Mouse (Mus musculus): ENCODE data around the gene S100a2.

S100a2 gene

DNA sequence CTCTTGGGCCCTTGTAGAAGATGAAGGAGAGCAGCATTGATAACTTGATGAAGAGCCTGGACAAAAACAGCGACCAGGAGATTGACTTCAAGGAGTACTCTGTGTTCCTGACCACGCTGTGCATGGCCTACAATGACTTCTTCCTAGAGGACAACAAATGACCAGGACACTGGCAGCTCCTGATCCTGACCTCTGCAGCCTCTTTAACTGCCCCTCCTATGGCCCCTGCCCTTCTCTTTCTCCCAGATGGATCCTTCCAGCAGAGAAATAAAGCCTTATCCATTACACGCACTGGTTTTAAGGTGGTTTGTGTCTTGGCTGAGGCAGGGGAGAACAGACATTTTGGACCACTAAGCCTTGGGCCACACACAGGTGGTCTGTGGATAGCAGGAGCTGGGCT, 21.4 kb downstream of the S100a2 start:
- in situ Hi-C loops (cut with MboI; ENCODE audit: low pct_unique_long_range_greater_than_20kb in 1 of 2, low sequenced_read_pairs in 2 of 2, unreplicated experiment in 1 of 2): no loop called here

DNA sequence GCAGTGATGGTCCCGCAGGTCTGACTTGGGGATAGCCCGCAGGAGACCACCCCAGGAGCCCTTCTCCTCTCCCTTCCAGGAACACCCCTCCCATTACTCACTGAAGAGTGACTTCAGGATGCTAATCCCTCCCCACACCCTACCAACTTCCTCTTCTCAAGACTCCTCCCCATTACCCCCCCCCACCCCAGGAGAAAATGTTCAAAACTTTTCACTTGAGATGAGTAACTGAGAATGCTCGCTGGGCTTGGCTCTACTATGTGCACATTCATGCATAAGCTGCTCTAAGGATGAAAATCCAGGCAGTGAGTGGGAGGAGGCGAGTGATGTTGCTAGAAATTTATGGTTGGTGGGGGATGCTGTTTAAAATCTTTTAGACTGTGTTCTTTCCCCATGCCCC, 22.0 kb downstream of the S100a2 start:
- in situ Hi-C loops (cut with MboI; ENCODE audit: low pct_unique_long_range_greater_than_20kb in 1 of 2, low sequenced_read_pairs in 2 of 2, unreplicated experiment in 1 of 2): no loop called here

DNA sequence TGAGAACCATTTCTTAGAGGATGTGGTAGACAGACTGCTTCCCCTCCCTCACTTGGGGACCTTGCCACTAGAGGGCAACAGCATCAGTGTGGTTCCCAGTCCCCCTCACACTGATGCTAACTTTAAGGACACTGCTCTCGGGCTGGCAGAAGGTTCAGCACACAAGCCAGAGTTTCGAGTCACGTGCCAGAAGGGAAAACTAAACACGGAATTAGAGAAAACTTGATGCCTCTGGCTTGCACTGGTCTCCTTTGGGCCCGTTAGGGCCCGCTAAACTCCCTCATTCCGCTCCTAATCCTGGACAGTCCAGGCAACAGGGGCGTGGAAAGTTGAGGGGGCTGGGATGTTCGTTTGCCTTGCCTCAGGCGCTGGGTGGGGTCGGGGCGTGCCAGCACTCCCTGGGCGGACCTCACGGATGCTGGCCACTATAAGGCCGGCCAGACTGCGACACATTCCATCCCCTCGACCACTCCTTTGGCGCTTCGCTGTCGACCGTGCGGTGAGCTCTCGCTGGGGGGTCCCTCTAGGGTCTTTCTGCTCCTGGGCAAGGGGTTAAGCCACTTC, 22.8 kb downstream of the S100a2 start, which contains the start of gene S100a6:
TSS of gene S100a6 (plus strand) at position 155 of the 564 bp plus-strand sequence.
- in situ Hi-C loops (cut with MboI; ENCODE audit: low pct_unique_long_range_greater_than_20kb in 1 of 2, low sequenced_read_pairs in 2 of 2, unreplicated experiment in 1 of 2): no loop called here

DNA sequence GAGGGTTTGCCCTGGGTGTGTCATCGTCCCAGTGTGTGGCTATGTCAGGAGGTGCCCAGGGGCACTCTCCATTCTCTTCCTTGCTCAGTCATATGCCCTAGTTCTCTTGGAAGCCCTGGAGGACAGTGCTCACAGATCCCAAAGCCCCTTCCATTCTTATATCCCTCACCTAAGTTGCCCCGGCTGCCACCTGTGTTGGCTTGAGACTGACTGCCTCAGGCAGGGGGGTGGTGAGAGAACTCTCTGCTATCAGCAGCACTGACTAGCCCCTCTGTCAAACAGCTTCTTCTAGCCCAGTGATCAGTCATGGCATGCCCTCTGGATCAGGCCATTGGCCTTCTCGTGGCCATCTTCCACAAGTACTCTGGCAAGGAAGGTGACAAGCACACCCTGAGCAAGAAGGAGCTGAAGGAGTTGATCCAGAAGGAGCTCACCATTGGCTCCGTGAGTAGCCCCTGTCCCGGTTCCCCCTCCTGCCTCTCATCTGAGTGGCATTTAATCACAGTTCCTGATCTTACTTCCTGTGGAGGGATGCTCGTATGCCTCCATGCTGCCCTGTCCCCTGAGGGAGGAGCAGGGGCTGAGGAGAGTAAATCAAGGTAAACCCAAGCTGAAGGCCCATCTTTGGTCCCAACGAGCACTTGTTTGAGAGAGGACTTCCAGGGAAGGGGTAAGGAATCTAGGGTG, 23.6 kb downstream of the S100a2 start:
- in situ Hi-C loops (cut with MboI; ENCODE audit: low pct_unique_long_range_greater_than_20kb in 1 of 2, low sequenced_read_pairs in 2 of 2, unreplicated experiment in 1 of 2): no loop called here

DNA sequence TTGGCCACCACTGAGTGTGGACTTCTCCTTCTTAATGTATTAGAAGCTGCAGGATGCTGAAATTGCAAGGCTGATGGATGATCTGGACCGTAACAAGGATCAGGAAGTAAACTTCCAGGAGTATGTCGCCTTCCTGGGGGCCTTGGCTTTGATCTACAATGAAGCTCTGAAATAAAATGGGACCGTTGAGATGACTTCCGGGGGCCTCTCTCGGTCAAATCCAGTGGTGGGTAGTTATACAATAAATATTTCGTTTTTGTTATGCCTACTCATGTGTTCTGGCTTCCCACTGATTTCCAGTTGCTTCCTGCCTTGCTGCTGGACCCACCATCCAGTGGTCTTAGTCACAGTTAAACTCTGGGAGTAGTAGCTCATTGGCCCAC, 24.1 kb downstream of the S100a2 start:
- in situ Hi-C loops (cut with MboI; ENCODE audit: low pct_unique_long_range_greater_than_20kb in 1 of 2, low sequenced_read_pairs in 2 of 2, unreplicated experiment in 1 of 2): no loop called here

DNA sequence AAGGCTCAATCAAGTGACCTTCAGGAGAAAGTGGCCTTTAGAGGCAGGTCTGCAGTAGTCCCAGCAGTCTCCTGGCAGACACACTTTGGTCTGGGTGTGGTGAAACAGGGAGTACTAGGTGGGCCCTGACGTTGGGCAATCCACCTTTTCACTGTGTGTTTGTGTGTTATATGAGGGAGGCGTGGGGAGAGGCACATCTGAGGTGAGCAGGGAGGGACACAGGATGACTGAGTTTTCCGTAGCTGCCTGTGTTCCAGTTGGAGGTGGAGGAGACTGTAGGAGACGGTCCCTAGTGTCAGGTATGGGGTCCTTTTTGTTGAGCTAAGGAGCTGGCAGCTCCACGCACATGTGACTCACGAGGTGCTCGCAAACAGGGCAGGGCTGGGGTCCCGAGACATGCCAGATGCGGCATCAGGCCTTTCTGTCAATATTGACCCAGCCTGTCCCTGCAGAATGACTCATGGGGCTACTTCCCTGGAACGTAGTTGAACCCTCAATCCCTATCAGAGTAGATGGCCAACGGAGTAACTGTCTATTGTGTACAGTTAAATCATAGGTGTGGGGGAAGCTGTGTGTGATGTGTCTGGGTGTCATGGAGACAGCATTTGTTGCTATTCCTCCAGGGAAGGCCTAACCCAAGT, 24.7 kb downstream of the S100a2 start:
- in situ Hi-C loops (cut with MboI; ENCODE audit: low pct_unique_long_range_greater_than_20kb in 1 of 2, low sequenced_read_pairs in 2 of 2, unreplicated experiment in 1 of 2): loop anchor here in 1 of 2 experiments (5.0 kb wide), 1 partner anchor 32 kb away; no protein-coding TSS in a partner anchor

DNA sequence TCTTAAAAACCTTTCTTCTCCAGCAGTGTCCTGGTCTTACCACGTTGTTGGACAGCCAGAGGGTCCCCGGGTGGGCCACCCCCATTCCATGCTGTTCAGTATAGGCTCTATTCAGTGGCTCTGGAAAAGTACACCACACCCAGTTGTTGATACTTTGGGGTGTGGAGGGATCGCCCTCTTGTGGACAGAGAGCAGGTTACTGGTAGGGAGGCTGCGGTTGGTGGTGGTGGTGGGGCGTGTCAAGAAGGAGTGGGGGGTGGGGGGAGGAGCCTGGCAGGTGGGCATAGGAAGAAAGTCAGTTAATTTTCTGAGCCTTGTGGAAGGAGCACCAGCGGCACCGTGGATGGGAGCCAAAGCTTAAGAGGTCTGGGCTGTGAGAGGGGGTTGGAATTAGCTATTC, 25.4 kb downstream of the S100a2 start:
- in situ Hi-C loops (cut with MboI; ENCODE audit: low pct_unique_long_range_greater_than_20kb in 1 of 2, low sequenced_read_pairs in 2 of 2, unreplicated experiment in 1 of 2): loop anchor here in 1 of 2 experiments (5.0 kb wide), 1 partner anchor 33 kb away; no protein-coding TSS in a partner anchor

DNA sequence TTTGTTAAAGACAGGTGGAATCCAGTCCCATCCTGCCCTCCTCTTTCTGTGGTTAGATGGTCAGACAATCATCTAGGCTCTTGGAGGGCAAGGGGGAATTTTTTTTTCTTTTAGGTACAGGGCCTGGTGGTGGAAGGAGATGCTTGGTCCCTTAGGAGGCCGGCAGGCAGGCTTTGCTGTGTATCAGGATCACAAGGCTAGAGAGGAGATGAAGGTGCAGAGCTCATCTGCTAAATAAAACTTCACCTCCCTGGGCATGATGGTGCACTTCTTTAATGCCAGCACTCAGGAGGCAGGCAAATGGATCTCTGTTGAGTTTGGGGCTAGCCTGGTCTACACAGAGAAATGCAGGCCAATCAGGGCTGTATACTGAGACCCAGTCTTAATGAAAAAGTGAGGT, 25.9 kb downstream of the S100a2 start:
- in situ Hi-C loops (cut with MboI; ENCODE audit: low pct_unique_long_range_greater_than_20kb in 1 of 2, low sequenced_read_pairs in 2 of 2, unreplicated experiment in 1 of 2): loop anchor here in 1 of 2 experiments (5.0 kb wide), 1 partner anchor 34 kb away; no protein-coding TSS in a partner anchor

DNA sequence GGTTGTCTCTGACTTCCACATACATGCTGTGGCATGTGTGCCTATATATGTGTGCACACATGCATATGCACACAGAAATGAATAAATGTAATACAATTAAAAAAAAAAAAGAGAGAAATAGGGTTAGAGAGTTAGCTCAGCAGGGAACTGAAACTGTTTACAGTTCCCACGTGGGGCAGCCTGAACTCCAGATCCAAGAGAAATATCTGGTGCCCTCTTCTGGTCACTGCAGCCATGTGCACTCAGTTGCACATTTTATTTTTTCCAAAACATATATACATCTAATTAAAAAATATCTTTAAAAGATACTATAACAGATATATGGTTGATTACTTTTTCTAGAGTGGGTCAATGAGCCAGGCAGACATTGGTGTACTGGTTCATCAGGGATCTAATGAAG, 27.5 kb downstream of the S100a2 start:
- in situ Hi-C loops (cut with MboI; ENCODE audit: low pct_unique_long_range_greater_than_20kb in 1 of 2, low sequenced_read_pairs in 2 of 2, unreplicated experiment in 1 of 2): loop anchor here in 1 of 2 experiments (5.0 kb wide), 1 partner anchor 35 kb away; no protein-coding TSS in a partner anchor

DNA sequence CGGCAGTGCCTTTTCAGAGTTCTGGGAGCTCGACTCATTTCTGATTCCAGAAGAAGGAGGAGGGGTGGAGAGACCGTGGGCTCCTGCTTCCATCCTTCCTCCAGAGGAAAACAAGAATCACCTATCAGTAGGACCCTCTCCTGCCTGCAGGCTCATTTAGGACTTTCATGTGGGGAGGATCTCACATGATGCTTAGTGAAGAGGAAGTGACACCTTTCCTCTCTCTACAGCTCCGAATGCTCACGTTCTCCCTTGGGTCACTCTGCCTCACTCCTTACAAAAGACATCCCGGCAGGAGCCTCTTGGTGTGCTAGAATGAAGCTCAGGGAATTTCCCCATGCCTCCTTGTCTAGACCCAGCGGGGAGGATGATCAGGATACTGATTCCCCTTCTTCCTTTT, 31.5 kb downstream of the S100a2 start:
- in situ Hi-C loops (cut with MboI; ENCODE audit: low pct_unique_long_range_greater_than_20kb in 1 of 2, low sequenced_read_pairs in 2 of 2, unreplicated experiment in 1 of 2): no loop called here

DNA sequence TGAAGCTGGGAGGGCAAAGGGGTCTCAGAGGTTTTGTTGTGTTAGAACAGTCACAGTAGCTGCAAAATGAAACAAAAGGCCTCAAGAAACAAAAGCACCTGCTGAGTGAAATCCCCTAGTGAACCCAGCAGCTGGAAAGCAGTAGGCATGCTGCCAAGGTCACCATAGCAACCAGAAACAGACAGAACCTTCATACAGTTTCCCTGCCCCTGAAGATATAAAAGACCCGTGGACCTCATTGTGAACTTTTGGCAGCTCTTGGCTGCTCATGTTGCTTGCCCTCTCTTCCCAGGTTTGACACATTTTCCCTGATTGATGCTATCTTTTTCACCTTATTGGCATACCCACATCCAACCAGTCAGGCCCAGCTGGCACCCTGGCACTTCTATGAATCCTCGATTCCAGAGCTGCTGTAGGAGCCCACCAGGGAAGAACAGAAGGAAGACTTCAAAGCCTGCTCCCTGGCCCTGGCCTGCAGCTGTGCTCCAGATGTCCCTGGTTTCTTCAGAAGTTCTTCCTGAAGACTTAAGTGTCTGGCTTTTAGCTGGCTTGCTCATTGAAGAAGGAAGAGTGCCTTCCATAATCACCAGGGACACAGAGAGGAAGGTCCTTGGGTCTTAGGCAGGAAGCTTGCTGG, 33.5 kb downstream of the S100a2 start:
- in situ Hi-C loops (cut with MboI; ENCODE audit: low pct_unique_long_range_greater_than_20kb in 1 of 2, low sequenced_read_pairs in 2 of 2, unreplicated experiment in 1 of 2): no loop called here

DNA sequence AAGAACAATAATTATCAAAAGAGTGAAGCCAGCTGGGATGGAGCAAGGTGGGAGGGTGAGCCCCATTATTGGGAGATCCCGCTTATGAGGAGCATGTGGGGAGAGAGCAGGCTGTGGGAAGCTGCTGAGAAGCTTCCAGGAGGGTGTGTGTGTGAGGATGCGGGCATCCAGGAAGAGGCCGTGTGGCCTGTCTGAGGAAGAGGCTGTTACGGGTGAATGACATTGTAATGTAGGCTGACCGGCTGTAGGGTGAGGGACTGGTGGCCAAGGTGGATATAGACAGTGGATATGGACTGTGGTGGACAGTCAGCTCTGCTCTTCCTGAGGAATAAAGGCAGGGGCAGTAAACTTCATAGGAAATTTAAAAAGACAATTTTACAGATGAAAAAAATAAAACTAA, 35.4 kb downstream of the S100a2 start:
- in situ Hi-C loops (cut with MboI; ENCODE audit: low pct_unique_long_range_greater_than_20kb in 1 of 2, low sequenced_read_pairs in 2 of 2, unreplicated experiment in 1 of 2): no loop called here

DNA sequence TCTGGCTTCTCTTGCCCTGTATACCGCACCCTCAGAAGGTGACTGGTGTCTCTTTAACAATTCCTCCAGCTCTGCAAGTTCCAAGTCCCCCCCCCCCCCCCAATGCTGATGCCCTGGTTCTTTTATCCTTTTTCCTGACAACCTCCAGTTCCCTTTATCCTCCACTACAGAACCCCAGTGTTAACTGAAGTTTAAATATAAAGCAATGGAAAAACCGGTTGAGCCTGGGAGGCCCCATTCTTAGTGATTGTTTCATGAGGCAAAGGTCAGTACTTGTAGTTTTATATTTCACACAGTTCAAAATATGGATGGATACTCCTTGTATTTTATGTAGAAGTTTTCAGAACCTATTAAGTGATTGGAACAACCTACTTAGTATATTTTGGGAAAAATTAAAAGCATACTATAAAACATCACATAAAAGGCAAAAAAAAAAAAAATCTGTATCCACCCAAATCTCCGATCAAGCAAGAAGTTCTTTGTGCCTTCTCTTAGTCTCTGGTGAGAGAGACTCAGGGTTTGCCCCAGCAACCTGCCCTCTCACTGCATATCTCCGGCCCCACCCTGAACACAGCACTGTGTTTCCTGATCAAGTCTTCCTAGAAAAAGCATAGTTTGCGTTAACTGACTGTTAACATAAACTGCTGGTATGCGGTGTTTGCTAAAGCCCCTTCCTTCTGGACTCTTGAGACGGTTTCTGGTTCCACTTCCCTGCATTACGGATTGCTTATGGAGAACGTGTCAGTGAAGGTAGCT, 36.4 kb downstream of the S100a2 start:
- in situ Hi-C loops (cut with MboI; ENCODE audit: low pct_unique_long_range_greater_than_20kb in 1 of 2, low sequenced_read_pairs in 2 of 2, unreplicated experiment in 1 of 2): no loop called here

DNA sequence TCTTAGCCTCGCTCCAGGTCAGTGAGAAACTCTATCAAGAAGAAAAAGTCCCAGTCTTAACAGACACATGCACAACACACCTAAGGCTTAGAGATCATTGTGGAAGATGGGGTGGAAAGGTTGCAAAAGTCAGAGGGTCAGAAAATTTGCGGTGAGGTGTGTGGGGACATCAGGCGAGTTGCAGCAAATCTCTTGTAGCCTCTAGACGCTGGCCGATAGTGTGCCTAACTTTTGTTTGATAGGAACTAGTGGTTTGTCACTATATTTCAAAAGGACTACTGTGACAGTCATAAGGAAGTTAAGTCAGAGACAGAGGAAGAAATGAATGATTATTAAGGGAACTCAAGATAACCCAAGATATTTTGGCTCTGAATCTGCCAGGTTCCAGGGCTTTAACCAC, 37.3 kb downstream of the S100a2 start:
- in situ Hi-C loops (cut with MboI; ENCODE audit: low pct_unique_long_range_greater_than_20kb in 1 of 2, low sequenced_read_pairs in 2 of 2, unreplicated experiment in 1 of 2): no loop called here

DNA sequence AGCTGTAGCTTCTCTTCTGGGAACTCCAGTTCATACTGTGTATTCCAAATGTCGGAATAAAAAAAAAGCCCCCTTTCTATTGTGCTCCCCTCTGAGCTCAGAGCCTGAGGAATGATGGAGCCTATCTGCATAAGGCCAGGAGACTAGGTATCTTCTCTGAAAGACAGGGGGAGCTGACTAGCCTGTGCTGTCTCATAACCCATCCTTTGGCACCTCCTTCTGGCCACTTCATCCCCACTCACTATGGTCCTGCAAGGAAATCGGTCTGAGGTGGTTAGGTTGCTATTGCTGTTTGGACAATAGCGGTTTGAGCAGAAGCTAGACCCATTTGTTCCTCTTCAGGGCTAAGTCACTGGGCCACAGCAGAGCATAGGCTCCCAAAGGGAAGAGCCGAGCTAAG, 37.8 kb downstream of the S100a2 start:
- in situ Hi-C loops (cut with MboI; ENCODE audit: low pct_unique_long_range_greater_than_20kb in 1 of 2, low sequenced_read_pairs in 2 of 2, unreplicated experiment in 1 of 2): no loop called here

DNA sequence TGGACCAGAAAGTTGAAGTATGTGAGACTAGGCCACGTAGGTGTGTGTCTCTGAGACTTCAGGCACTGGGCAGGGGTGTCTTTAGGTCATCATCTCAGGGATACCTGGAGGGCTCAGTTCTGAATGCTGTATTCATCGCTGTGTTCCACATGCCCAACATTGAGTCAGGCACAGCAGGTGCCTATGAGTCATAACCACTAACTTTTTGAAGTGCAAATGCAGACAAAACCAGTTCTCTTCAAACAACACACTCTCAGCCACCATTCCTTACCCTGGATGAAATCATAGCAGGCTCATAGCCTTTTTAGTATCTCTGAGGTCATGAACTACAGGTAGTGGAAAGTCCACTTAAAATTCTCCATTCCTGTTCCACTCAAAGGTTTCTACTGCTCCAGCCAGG, 39.3 kb downstream of the S100a2 start:
- in situ Hi-C loops (cut with MboI; ENCODE audit: low pct_unique_long_range_greater_than_20kb in 1 of 2, low sequenced_read_pairs in 2 of 2, unreplicated experiment in 1 of 2): no loop called here

DNA sequence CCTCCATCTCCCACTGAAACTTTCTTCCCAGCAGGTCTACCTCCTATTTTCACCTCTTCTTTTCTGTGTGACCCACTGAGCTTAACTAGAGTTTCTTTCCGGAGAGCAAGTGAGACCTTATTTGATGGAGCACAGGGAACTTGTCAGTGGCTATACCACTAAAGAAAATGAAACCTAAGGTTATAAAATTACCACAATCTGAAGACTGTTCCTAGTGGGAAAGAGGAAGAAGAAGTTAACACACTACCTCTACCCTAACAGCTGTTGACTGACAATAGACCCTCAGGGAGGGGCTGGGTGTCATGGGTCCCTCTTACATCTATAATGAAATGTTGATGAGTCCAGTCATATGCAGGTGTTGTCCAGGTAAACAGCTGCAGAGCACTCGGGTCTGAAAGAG, 41.9 kb downstream of the S100a2 start:
- in situ Hi-C loops (cut with MboI; ENCODE audit: low pct_unique_long_range_greater_than_20kb in 1 of 2, low sequenced_read_pairs in 2 of 2, unreplicated experiment in 1 of 2): no loop called here

DNA sequence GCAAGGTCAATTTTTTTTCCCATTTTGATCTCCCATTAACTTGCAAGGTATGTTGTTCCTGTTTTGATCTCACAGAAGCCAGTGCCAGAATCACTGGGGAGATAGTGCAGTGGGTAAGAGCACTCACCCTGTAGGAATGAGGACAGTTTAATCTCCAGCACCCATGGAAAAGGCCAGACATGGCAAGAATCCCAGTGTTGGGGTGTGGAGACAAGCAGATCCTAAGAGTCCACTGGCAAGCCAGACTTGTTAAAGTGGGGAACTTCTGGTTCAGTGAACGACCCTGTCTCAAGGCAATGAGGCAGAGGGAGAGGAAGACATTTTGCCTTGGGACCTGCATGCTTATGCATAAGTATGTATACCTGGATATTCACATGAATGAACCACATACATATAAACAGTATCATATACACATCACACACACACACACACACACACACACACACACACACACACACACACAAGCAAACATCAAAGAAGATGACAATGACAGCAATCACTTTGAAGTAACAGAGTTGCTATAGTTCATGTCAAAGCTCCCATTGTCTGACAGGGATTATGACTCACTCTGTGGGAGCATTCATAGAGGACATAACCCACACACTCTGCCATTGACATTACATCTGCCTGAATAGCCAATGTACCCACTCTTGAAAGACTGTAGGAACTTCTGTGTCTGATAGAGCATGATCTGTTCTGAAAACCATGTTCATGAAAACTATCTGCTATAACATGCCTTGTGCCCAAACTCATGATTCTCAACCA, 48.6 kb downstream of the S100a2 start:
- in situ Hi-C loops (cut with MboI; ENCODE audit: low pct_unique_long_range_greater_than_20kb in 1 of 2, low sequenced_read_pairs in 2 of 2, unreplicated experiment in 1 of 2): no loop called here
